Mouse (Mus musculus) heart, embryonic 13.5 days (tissue): Measurements from ENCODE around the gene Rnase1. TPM values are rescaled to one million over a fixed set of nuclear protein-coding genes. Genes with fewer than 3 reads are reported as not detected.
"Not testable (repeated sequence)": the region's sequence is repeated elsewhere in the genome, so short reads cannot be mapped to it uniquely, and the experiment has no call there.

Source experiments
- ATAC-seq: fragments of 200-750 bp; cut with Nextera tagmentation; 2 replicates; pipeline ENCODE4 v1.8.0; 2017; ENCODE audit warnings: moderate TSS enrichment; ENCODE audit not compliant: insufficient number of reproducible peaks, low FRiP score, low TSS enrichment; ENCODE audit errors: extremely low read depth
- H3K27ac ChIP-seq: fragments of 300-500 bp; sonication (generic); replicated peaks from 2 replicates; pipeline ENCODE4 v1.5.1; 2015; ENCODE audit warnings: moderate library complexity, mild to moderate bottlenecking, inconsistent platforms
- H3K27me3 ChIP-seq: fragments of 300-500 bp; sonication (generic); replicated peaks from 2 replicates; pipeline ENCODE4 v1.6.1; 2015; ENCODE audit warnings: mild to moderate bottlenecking, inconsistent platforms
- H3K36me3 ChIP-seq: fragments of 300-500 bp; sonication (generic); 2 replicates; pipeline ENCODE4 v1.6.1; 2015; ENCODE audit warnings: mild to moderate bottlenecking, inconsistent platforms
- H3K4me1 ChIP-seq: fragments of 300-500 bp; sonication (generic); 2 replicates; pipeline ENCODE4 v1.6.1; 2015; ENCODE audit warnings: inconsistent platforms
- H3K4me2 ChIP-seq: fragments of 300-500 bp; sonication (generic); 2 replicates; pipeline ENCODE4 v1.6.1; 2015; ENCODE audit warnings: inconsistent platforms, mild to moderate bottlenecking, moderate library complexity
- H3K4me3 ChIP-seq: fragments of 300-500 bp; sonication (generic); 2 replicates; pipeline ENCODE4 v1.5.1; 2015; ENCODE audit warnings: moderate library complexity, mild to moderate bottlenecking, inconsistent platforms
- H3K9ac ChIP-seq: fragments of 300-500 bp; sonication (generic); 2 replicates; pipeline ENCODE4 v1.6.1; 2015; ENCODE audit warnings: inconsistent platforms, mild to moderate bottlenecking, moderate library complexity
- H3K9me3 ChIP-seq: fragments of 300-500 bp; sonication (generic); 2 replicates; pipeline ENCODE4 v1.6.1; 2016; ENCODE audit warnings: inconsistent platforms
- WGBS: fragments of 180-500 bp; shearing (Covaris S2); methylation state at CpG from one replicate; pipeline ENCODE4 v1.1.7; 2015; ENCODE audit warnings: mixed read lengths; 5-methylcytosine and 5-hydroxymethylcytosine counted together
- polyA plus RNA-seq: library from polyadenylated mRNA; unstranded; fragments of >200 nt; fragmentation: Nextera tagmentation; extraction: Ambion mirVana; gene quantifications from 2 replicates; pipeline ENCODE4 v1.2.1, GENCODE M21; 2015

The Rnase1 gene
- polyA plus RNA-seq, 1 experiment from 2014 or later: 0.49 TPM

DNA sequence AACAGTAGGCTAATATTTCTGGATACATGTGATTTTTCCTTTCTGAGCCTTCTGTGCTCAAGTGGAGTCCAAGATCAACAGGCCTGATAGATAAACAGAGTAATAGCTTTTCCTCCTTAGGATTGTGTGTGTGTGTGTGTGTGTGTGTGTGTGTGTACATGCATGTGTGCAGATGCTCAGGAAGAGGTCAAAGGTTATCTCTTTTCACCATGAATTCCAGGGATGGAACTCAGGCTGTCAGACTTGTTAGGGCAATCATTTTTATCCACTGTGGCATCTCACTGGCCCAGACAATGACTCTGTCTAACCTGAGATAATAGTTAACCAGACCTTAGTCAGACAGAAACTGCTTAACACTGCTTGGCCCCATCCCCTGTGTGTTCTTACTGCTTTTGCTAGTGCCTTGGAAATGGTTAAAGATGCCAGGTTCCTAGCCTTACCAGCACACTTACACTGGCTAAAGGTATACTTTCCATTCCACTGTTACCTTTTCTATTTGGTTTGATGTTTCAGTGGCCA, 40.1 kb downstream of the Rnase1 start:
- Histone ChIP-seq H3K4me2 (no peak overlapping the region), H3K36me3 (peaks cover 10% of the 10 kb centered on the region), H3K27me3 (no peaks in the 10 kb centered on the region), H3K27ac (no peak overlapping the region), H3K4me1 (no peaks in the 10 kb centered on the region), H3K9ac (no peak overlapping the region), H3K9me3 (no peaks in the 10 kb centered on the region), H3K4me3 (no peak overlapping the region)
- ATAC-seq: no peak

GRCm38 (mm10) chr14:51104366-51104765, 42.2 kb downstream of the Rnase1 start:
- no peak overlapping the region for H3K4me2 ChIP-seq
- H3K27ac ChIP-seq: no peak overlapping the region
- no peak for ATAC-seq
- H3K27me3 ChIP-seq: no peaks in the 10 kb centered on the region
- no peak overlapping the region for H3K4me3 ChIP-seq
- no peaks in the 10 kb centered on the region for H3K4me1 ChIP-seq
- H3K36me3 ChIP-seq: peaks cover 10% of the 10 kb centered on the region
- no peaks in the 10 kb centered on the region for H3K9me3 ChIP-seq
- no peak overlapping the region for H3K9ac ChIP-seq
- 82% methylated on average over 2 of the region's 2 CpGs for WGBS

- H3K27me3 ChIP-seq: no peaks in the 10 kb centered on the region
- H3K27ac ChIP-seq: no peak overlapping the region
- no peak for ATAC-seq
- no peaks in the 10 kb centered on the region for H3K4me1 ChIP-seq
- no peaks in the 10 kb centered on the region for H3K9me3 ChIP-seq
- no peak overlapping the region for H3K9ac ChIP-seq
- peaks cover 10% of the 10 kb centered on the region for H3K36me3 ChIP-seq
- 56% methylated on average over 3 of the region's 3 CpGs for WGBS
- no peak overlapping the region for H3K4me3 ChIP-seq
- no peak overlapping the region for H3K4me2 ChIP-seq
Observed at GRCm38 (mm10) chr14:51103217-51103616, 43.4 kb downstream of the Rnase1 start.

GRCm38 (mm10) chr14:51101284-51101683, 45.3 kb downstream of the Rnase1 start:
- no peak for ATAC-seq
- WGBS: 58% methylated on average over 9 of the region's 9 CpGs
- H3K9me3 ChIP-seq: no peaks in the 10 kb centered on the region
- H3K4me2 ChIP-seq: no peak overlapping the region
- no peak overlapping the region for H3K4me3 ChIP-seq
- H3K36me3 ChIP-seq: peaks cover 10% of the 10 kb centered on the region
- no peak overlapping the region for H3K9ac ChIP-seq
- no peak overlapping the region for H3K27ac ChIP-seq
- H3K27me3 ChIP-seq: no peaks in the 10 kb centered on the region
- no peaks in the 10 kb centered on the region for H3K4me1 ChIP-seq

GRCm38 (mm10) chr14:51098921-51099320, 47.7 kb downstream of the Rnase1 start:
- no peaks in the 10 kb centered on the region for H3K9me3 ChIP-seq
- H3K4me1 ChIP-seq: no peaks in the 10 kb centered on the region
- H3K27ac ChIP-seq: no peak overlapping the region
- H3K4me2 ChIP-seq: no peak overlapping the region
- WGBS: 90% methylated on average over 11 of the region's 11 CpGs
- ATAC-seq: no peak
- H3K9ac ChIP-seq: no peak overlapping the region
- no peaks in the 10 kb centered on the region for H3K36me3 ChIP-seq
- H3K27me3 ChIP-seq: no peaks in the 10 kb centered on the region
- H3K4me3 ChIP-seq: no peak overlapping the region

GRCm38 (mm10) chr14:51098300-51098699, 48.3 kb downstream of the Rnase1 start:
- H3K9me3 ChIP-seq, H3K27me3 ChIP-seq, H3K36me3 ChIP-seq, H3K4me1 ChIP-seq, H3K4me2 ChIP-seq, H3K27ac ChIP-seq, H3K9ac ChIP-seq, H3K4me3 ChIP-seq, ATAC-seq: not testable (repeated sequence)
- 24% methylated on average over 1 of the region's 1 CpGs for WGBS

- Histone ChIP-seq H3K4me1 (peaks cover 9% of the 10 kb centered on the region), H3K36me3 (no peaks in the 10 kb centered on the region), H3K4me2 (no peak overlapping the region), H3K27ac (no peak overlapping the region), H3K4me3 (no peak overlapping the region), H3K9ac (no peak overlapping the region), H3K27me3 (no peaks in the 10 kb centered on the region), H3K9me3 (no peaks in the 10 kb centered on the region)
- 59% methylated on average over 9 of the region's 9 CpGs for WGBS
- no peak for ATAC-seq
Observed at GRCm38 (mm10) chr14:51095736-51096524, 50.7 kb downstream of the Rnase1 start.

Other genes starting within 250 kb of the Rnase1 start
- 0.10 and 0.45 TPM in 2 replicates for gene Klhl33, start 249.3 kb downstream of the Rnase1 start, polyA plus RNA-seq
- 112 and 131 TPM in 2 replicates for gene Osgep, start 221.9 kb downstream of the Rnase1 start, polyA plus RNA-seq
- gene Apex1, start 221.8 kb downstream of the Rnase1 start, polyA plus RNA-seq: 148 TPM in 2 replicates
- gene Pip4p1, start 215.9 kb downstream of the Rnase1 start, polyA plus RNA-seq: 34.9 and 38.2 TPM in 2 replicates
- 36.5 and 41.3 TPM in 2 replicates for gene Pnp, start 215.7 kb downstream of the Rnase1 start, polyA plus RNA-seq
- not detected in 2 replicates for gene Gm49342, start 202.3 kb downstream of the Rnase1 start, polyA plus RNA-seq
- 0.74 TPM in 1 of 2 replicates, not detected in the other for gene Pnp2, start 190.8 kb downstream of the Rnase1 start, polyA plus RNA-seq
- 0.34 and 0.40 TPM in 2 replicates for gene Rnase10, start 139.0 kb downstream of the Rnase1 start, polyA plus RNA-seq
- not detected in 2 replicates for gene Rnase9, start 104.9 kb downstream of the Rnase1 start, polyA plus RNA-seq
- gene Rnase11, start 96.6 kb downstream of the Rnase1 start, polyA plus RNA-seq: not detected in 2 replicates
- 0.99 and 1.1 TPM in 2 replicates for gene Rnase12, start 89.1 kb downstream of the Rnase1 start, polyA plus RNA-seq
- not detected in 2 replicates for gene Olfr750, start 72.3 kb downstream of the Rnase1 start, polyA plus RNA-seq
- gene Rnase4, start 55.7 kb downstream of the Rnase1 start, polyA plus RNA-seq: 20.5 and 21.4 TPM in 2 replicates
- gene Ang, start 55.6 kb downstream of the Rnase1 start, polyA plus RNA-seq: 3.6 and 3.9 TPM in 2 replicates
- not detected in 2 replicates for gene Eddm3b, start 32.4 kb downstream of the Rnase1 start, polyA plus RNA-seq
- 0.32 and 0.70 TPM in 2 replicates for gene Rnase6, start 22.9 kb downstream of the Rnase1 start, polyA plus RNA-seq
- not detected in 2 replicates for gene Rnase2b, start 15.5 kb upstream of the Rnase1 start, polyA plus RNA-seq
- gene Ang2, start 52.4 kb upstream of the Rnase1 start, polyA plus RNA-seq: not detected in 2 replicates
- not detected in 2 replicates for gene Ear14, start 56.6 kb upstream of the Rnase1 start, polyA plus RNA-seq
- gene Rnase2a, start 109.3 kb upstream of the Rnase1 start, polyA plus RNA-seq: not detected in 2 replicates
- gene Gm7247, start 215.0 kb upstream of the Rnase1 start, polyA plus RNA-seq: not detected in 2 replicates